Mouse (Mus musculus): ENCODE data around the gene Olfr1336. TPM values are rescaled to one million over a fixed set of nuclear protein-coding genes. Genes with fewer than 3 reads are reported as not detected.

Olfr1336 gene
- total and polyA plus RNA-seq, 3 experiments: not detected

DNA sequence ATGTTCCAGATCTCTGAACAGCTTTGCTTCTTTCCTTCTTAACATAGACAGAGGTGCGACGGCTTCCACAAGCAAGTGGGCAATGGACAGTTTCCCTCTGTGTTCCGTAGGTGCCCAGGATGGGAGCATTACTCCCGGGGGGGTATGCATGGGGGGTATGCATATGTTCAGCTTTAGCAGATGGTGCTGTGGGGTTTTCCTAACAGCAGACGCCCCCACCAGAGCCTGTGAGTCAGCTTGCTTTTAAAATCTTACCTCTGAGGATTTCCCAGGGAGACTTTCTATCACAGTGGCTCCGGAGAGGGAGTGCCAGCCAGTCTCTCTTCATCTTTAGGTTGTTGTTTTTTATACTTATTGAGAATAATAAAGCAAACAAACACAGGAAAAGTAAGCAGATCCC is 36.1 kb upstream of the Olfr1336 start:
- Histone ChIP-seq H3K4me2 (ENCODE audit: insufficient read depth, low read depth, poor library complexity, severe bottlenecking) (no peak overlapping the region), H3K9ac (ENCODE audit: insufficient read depth, low read depth) (no peak overlapping the region), H3K36me3 (replicated peaks in 1 of 2; ENCODE audit: control insufficient read depth in 1 of 2, insufficient read depth in 1 of 2, low read length in 1 of 2) (no peaks in the 10 kb centered on the region), H3K79me2 (replicated peaks; ENCODE audit: control insufficient read depth, extremely low read depth, insufficient read depth, poor library complexity, severe bottlenecking) (no peaks in the 10 kb centered on the region), H3K27ac (ENCODE audit: insufficient read depth, low read depth) (no peak overlapping the region), H3K9me3 (replicated peaks; ENCODE audit: low read length) (peaks cover 25% of the 10 kb centered on the region), H3K27me3 (replicated peaks) (no peaks in the 10 kb centered on the region), H3K4me1 (ENCODE audit: control insufficient read depth in 1 of 2, insufficient read depth in 2 of 2) (no peaks in the 10 kb centered on the region), H3K4me3 (replicated peaks in 1 of 3; ENCODE audit: low read depth in 2 of 3, low read length in 2 of 3, poor library complexity in 1 of 3) (no peak overlapping the region)
- TF ChIP-seq USF2 (conservative IDR thresholded peaks at IDR 0.05; ENCODE audit: low read depth, low read length): no peak
- TF ChIP-seq TCF12 (IDR thresholded peaks at IDR 0.05; ENCODE audit: low read depth, low read length): no peak
- TF ChIP-seq NELFE (IDR thresholded peaks at IDR 0.05; ENCODE audit: low read depth, low read length): no peak
- no peak for TF ChIP-seq ZKSCAN1 (IDR thresholded peaks at IDR 0.05; ENCODE audit: borderline replicate concordance, low read depth, low read length)
- dilution Hi-C loops (cut with MboI; ENCODE audit: extremely low pct_ligation_motif_present, extremely low pct_unique_long_range_greater_than_20kb, low sequenced_read_pairs): no loop called here
- DNase-seq (ENCODE audit: extremely low read depth): no peak
- in situ Hi-C loops (cut with MboI; ENCODE audit: low pct_ligation_motif_present, low pct_unique_long_range_greater_than_20kb, low sequenced_read_pairs): no loop called here

DNA sequence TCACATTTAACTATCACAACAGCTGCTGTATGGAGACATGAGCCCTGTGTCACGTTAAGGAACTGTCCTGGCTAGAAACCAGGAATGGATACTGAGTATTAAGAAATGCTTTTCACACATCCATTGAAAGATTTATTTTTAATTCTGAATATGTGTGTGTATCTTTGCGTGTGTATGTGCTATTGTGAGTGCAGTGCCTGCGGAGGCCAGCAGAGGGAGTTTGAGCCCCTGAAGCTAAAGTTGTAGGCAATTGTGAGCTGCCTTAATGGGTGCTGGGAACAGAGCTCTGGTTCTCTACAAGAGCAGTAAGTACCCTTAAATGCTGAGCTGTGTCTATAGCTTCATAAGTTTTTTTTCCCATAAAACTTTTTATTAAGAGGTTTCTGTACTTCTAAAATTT is 26.6 kb upstream of the Olfr1336 start:
- Histone ChIP-seq H3K4me3 (replicated peaks in 1 of 3; ENCODE audit: low read depth in 2 of 3, low read length in 2 of 3, poor library complexity in 1 of 3) (no peak overlapping the region), H3K27ac (ENCODE audit: insufficient read depth, low read depth) (no peak overlapping the region), H3K4me1 (ENCODE audit: control insufficient read depth in 1 of 2, insufficient read depth in 2 of 2) (no peaks in the 10 kb centered on the region), H3K79me2 (replicated peaks; ENCODE audit: control insufficient read depth, extremely low read depth, insufficient read depth, poor library complexity, severe bottlenecking) (no peaks in the 10 kb centered on the region), H3K36me3 (replicated peaks in 1 of 2; ENCODE audit: control insufficient read depth in 1 of 2, insufficient read depth in 1 of 2, low read length in 1 of 2) (no peaks in the 10 kb centered on the region), H3K4me2 (ENCODE audit: insufficient read depth, low read depth, poor library complexity, severe bottlenecking) (no peak overlapping the region), H3K9ac (ENCODE audit: insufficient read depth, low read depth) (no peak overlapping the region), H3K27me3 (replicated peaks) (no peaks in the 10 kb centered on the region), H3K9me3 (replicated peaks; ENCODE audit: low read length) (peaks cover 26% of the 10 kb centered on the region)
- in situ Hi-C loops (cut with MboI; ENCODE audit: low pct_ligation_motif_present, low pct_unique_long_range_greater_than_20kb, low sequenced_read_pairs) (no loop called here), dilution Hi-C loops (cut with MboI; ENCODE audit: extremely low pct_ligation_motif_present, extremely low pct_unique_long_range_greater_than_20kb, low sequenced_read_pairs) (no loop called here)
- TF ChIP-seq BHLHE40 (IDR thresholded peaks at IDR 0.05; ENCODE audit: low read depth, low read length): no peak
- no peak for TF ChIP-seq MEF2A (IDR thresholded peaks at IDR 0.05; ENCODE audit: borderline replicate concordance, low read depth, low read length)
- TF ChIP-seq KAT2A (IDR thresholded peaks at IDR 0.05; ENCODE audit: insufficient replicate concordance, low read length): no peak
- TF ChIP-seq SIN3A (IDR thresholded peaks at IDR 0.05; ENCODE audit: low read length): no peak
- peak in 1 of 2 experiments; percentile 25; a peak in 2 of 4 replicates for TF ChIP-seq CTCF (conservative IDR thresholded peaks at IDR 0.05 in 1 of 2, IDR thresholded peaks at IDR 0.05 in 1 of 2; ENCODE audit: low read depth in 2 of 2, low read length in 2 of 2)
- no peak for TF ChIP-seq ZMIZ1 (IDR thresholded peaks at IDR 0.05; ENCODE audit: low read depth, low read length)
- DNase-seq (ENCODE audit: extremely low read depth): no peak

DNA sequence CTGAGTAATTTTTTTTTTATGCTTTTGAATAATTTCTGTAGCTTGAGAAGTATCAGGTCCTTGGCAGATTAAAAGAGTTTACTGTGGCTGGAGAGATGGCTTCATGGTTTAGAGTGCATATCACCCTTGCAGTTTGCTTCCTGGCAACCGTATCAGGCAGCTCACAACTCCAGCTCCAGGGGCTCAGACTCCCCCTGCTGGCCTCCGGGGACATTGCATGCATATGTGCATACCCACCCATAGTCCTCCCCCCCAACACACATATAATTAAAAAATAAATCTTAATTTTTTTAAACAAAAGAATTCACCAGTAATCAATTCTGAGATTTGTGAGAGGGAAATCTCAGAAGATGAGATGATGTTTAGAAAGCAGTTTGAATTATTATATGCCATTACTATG is 25.6 kb upstream of the Olfr1336 start:
- no peaks in the 10 kb centered on the region for H3K79me2 ChIP-seq (replicated peaks; ENCODE audit: control insufficient read depth, extremely low read depth, insufficient read depth, poor library complexity, severe bottlenecking)
- no peak overlapping the region for H3K4me2 ChIP-seq (ENCODE audit: insufficient read depth, low read depth, poor library complexity, severe bottlenecking)
- dilution Hi-C loops (cut with MboI; ENCODE audit: extremely low pct_ligation_motif_present, extremely low pct_unique_long_range_greater_than_20kb, low sequenced_read_pairs) (no loop called here), in situ Hi-C loops (cut with MboI; ENCODE audit: low pct_ligation_motif_present, low pct_unique_long_range_greater_than_20kb, low sequenced_read_pairs) (no loop called here)
- H3K27ac ChIP-seq (ENCODE audit: insufficient read depth, low read depth): no peak overlapping the region
- no peak overlapping the region for H3K9ac ChIP-seq (ENCODE audit: insufficient read depth, low read depth)
- H3K4me1 ChIP-seq (ENCODE audit: control insufficient read depth in 1 of 2, insufficient read depth in 2 of 2): no peaks in the 10 kb centered on the region
- H3K4me3 ChIP-seq (replicated peaks in 1 of 3; ENCODE audit: low read depth in 2 of 3, low read length in 2 of 3, poor library complexity in 1 of 3): no peak overlapping the region
- DNase-seq (ENCODE audit: extremely low read depth): peak; percentile 15
- peaks cover 22% of the 10 kb centered on the region for H3K9me3 ChIP-seq (replicated peaks; ENCODE audit: low read length)
- TF ChIP-seq RAD21 (IDR thresholded peaks at IDR 0.05; ENCODE audit: low read depth, low read length) (peak; percentile 14), UBTF (IDR thresholded peaks at IDR 0.05; ENCODE audit: low read depth, low read length) (no peak), SMC3 (IDR thresholded peaks at IDR 0.05; ENCODE audit: low read depth, low read length) (peak; percentile 43), CTCF (conservative IDR thresholded peaks at IDR 0.05 in 1 of 2, IDR thresholded peaks at IDR 0.05 in 1 of 2; ENCODE audit: low read depth in 2 of 2, low read length in 2 of 2) (peak; percentile 26 to 58; a peak in 3 of 4 replicates)
- no peaks in the 10 kb centered on the region for H3K36me3 ChIP-seq (replicated peaks in 1 of 2; ENCODE audit: control insufficient read depth in 1 of 2, insufficient read depth in 1 of 2, low read length in 1 of 2)
- H3K27me3 ChIP-seq (replicated peaks): no peaks in the 10 kb centered on the region

All from CH12.LX (cell line).